Mouse (Mus musculus) thymus, adult 2 months (tissue): ENCODE measurements at regions not wholly inside any gene's neighbourhood (a gene's known extent, or its start where the extent isn't known, plus 50 kb on each side); places are given as distances from the start of the nearest gene placed in this dataset.

ENCODE experiments used
- DNase-seq: peaks from one replicate; pipeline ENCODE4 v3.0.0; 2021
- H3K27ac ChIP-seq: fragments of 200-500 bp; 2 replicates; pipeline ENCODE4 v1.5.1; 2012; ENCODE audit warnings: low read length, control low read depth; ENCODE audit not compliant: control insufficient read depth, insufficient read depth
- H3K27me3 ChIP-seq: fragments of 200-500 bp; 2 replicates; pipeline ENCODE4 v1.6.1; 2012; ENCODE audit warnings: mild to moderate bottlenecking, low read length, moderate library complexity, mixed read lengths; ENCODE audit not compliant: control insufficient read depth, insufficient read depth
- H3K36me3 ChIP-seq: fragments of 200-500 bp; 2 replicates; pipeline ENCODE4 v1.6.1; 2012; ENCODE audit warnings: mild to moderate bottlenecking, low read length, moderate library complexity; ENCODE audit not compliant: control insufficient read depth, insufficient read depth
- H3K4me1 ChIP-seq: fragments of 200-500 bp; replicated peaks from 2 replicates; pipeline ENCODE4 v1.6.1; 2012; ENCODE audit warnings: low read length; ENCODE audit not compliant: control insufficient read depth, insufficient read depth
- H3K4me3 ChIP-seq: fragments of 200-500 bp; 2 replicates; pipeline ENCODE4 v1.5.1; 2012; ENCODE audit warnings: mild to moderate bottlenecking, low read length, control low read depth, moderate library complexity; ENCODE audit not compliant: control insufficient read depth, insufficient read depth
- CTCF ChIP-seq: fragments of 200-500 bp; IDR thresholded peaks from 2 replicates; pipeline ENCODE4 v1.5.1; 2012; ENCODE audit warnings: mild to moderate bottlenecking, control low read depth, low read length, moderate library complexity, borderline replicate concordance; ENCODE audit not compliant: control insufficient read depth, poor library complexity, insufficient read depth; ENCODE audit errors: extremely low read depth
- POLR2A ChIP-seq: fragments of 200-500 bp; IDR thresholded peaks from 2 replicates; pipeline ENCODE4 v1.6.1; 2012; ENCODE audit warnings: mild to moderate bottlenecking, low read length, control low read depth, moderate library complexity; ENCODE audit not compliant: control insufficient read depth, poor library complexity, insufficient read depth; ENCODE audit errors: extremely low read depth
- WGBS: fragments of 180-500 bp; shearing (Covaris S2); methylation state at CpG from one replicate; pipeline ENCODE4 v1.1.7; 2018; 5-methylcytosine and 5-hydroxymethylcytosine counted together

DNA sequence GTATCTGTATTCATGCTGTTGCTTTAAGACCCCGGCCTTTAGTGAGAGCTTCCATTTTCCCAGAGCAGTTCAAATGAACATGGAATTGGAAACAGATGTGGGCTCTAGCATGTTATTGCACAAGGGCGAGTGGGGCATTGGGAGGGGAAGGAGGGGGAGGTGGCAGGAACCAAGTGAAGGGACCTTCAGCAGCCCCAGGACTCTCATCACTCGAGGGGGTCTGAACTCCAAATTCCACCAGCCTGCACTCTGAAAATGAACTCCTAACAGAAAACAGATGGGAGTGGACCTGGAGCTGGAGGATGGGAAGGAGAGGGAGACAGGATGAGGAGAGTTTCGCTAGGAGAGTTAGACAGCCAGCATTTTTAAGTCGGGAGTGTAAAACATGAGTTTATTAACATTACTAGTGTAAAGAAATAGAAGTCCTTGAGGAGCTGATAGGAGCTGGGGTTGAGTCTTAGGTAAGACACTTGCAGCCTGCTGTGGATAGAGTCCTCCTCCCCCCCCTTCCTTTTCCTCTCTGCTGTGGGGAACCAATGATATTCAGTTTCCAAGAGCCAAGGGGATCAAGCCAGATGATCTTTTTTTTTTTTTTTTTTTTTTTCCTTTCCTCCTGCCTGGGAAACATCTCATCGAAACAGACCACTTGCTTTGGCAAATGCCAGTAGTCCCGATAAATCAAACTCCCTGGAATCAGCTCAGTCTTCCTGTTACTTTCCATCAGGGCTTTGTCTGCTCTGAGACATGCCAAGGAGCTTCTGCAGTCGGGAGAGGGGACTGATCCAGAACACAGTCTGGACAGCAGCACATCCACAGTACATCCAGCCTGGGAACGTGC lies 351.0 kb downstream of the Ets1 start:
- Histone ChIP-seq H3K27me3 (no peaks in the 10 kb centered on the region), H3K36me3 (no peaks in the 10 kb centered on the region), H3K27ac (no peak overlapping the region), H3K4me3 (no peak overlapping the region), H3K4me1 (peaks cover 7% of the 10 kb centered on the region)
- no peak for DNase-seq
- TF ChIP-seq POLR2A: no peak
- TF ChIP-seq CTCF: no peak
- WGBS: 82% methylated on average over 9 of the region's 9 CpGs

DNA sequence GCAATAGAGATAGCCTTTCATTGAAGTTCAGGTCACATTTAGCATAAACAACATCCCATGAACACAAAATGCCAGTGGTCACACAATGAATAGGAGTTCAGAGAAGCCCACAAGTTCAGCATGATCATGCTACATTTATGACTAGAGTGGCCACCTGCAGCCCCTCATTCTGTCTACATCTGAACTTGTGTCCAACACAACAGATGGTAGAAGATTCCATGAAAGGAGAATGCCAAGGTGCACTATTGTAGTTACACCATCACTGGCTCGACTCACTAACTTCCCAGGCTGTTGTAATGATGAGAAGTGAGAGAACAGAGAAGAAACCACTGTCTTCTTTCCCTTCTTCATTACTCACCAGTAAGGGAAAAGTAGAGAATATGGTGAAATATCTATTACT lies 353.0 kb downstream of the Ets1 start:
- TF ChIP-seq CTCF: no peak
- TF ChIP-seq POLR2A: no peak
- no peak overlapping the region for H3K27ac ChIP-seq
- WGBS: 89% methylated on average over 1 of the region's 1 CpGs

DNA sequence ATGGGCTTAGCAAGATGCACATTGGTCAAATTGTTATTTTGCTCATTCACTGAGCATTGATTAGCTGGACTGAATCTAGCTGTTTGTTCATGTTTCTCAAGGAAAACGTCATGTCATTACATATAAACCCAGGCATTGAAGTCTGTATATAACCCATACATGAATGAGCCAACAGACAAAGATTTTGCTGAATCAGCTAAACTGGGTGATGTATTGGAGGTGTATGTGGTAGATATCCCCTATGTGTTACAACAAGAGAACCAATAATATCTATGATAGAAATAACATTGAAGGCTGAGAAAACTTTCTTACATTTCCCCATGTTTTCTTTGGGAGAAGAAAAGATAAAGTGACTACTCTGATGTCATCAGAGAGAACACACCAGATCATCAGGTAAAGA lies 362.3 kb downstream of the Ets1 start:
- Histone ChIP-seq H3K27me3 (no peaks in the 10 kb centered on the region), H3K27ac (no peak overlapping the region), H3K36me3 (no peaks in the 10 kb centered on the region), H3K4me1 (no peaks in the 10 kb centered on the region), H3K4me3 (no peak overlapping the region)
- 100% methylated on average over 1 of the region's 1 CpGs for WGBS
- TF ChIP-seq CTCF (no peak), POLR2A (no peak)
- no peak for DNase-seq

More for the DNA sequence above, 353.0 kb downstream of the Ets1 start:
- H3K27me3 ChIP-seq: no peaks in the 10 kb centered on the region
- no peak overlapping the region for H3K4me3 ChIP-seq
- no peak for DNase-seq
- peaks cover 5% of the 10 kb centered on the region for H3K4me1 ChIP-seq
- H3K36me3 ChIP-seq: no peaks in the 10 kb centered on the region

DNA sequence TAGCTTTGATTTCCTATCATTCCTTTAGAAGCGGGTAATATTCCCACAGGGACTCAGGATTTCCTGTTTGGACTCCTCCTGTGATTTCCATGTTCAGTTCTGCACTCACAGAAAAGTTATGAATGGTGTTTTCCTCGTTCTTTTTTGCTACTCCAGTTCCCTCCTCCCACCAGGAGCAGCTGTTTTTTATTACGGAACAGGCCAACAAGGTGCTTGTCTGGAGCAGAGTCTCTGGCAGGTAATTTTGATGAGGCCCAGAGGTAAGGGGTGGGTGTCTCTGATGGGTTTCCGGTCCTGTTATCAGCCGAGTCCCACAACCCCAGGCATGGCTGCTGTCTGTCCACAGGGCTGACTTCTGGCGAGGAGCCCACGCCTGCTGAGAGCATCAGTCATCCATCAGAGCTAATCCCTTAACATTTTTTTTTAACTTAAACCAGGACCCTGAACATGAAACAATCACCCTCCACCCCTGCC lies 364.7 kb downstream of the Ets1 start:
- Histone ChIP-seq H3K27ac (no peak overlapping the region), H3K4me3 (no peak overlapping the region), H3K4me1 (no peaks in the 10 kb centered on the region), H3K36me3 (no peaks in the 10 kb centered on the region), H3K27me3 (no peaks in the 10 kb centered on the region)
- WGBS: 80% methylated on average over 7 of the region's 7 CpGs
- no peak for DNase-seq
- TF ChIP-seq POLR2A (no peak), CTCF (no peak)

DNA sequence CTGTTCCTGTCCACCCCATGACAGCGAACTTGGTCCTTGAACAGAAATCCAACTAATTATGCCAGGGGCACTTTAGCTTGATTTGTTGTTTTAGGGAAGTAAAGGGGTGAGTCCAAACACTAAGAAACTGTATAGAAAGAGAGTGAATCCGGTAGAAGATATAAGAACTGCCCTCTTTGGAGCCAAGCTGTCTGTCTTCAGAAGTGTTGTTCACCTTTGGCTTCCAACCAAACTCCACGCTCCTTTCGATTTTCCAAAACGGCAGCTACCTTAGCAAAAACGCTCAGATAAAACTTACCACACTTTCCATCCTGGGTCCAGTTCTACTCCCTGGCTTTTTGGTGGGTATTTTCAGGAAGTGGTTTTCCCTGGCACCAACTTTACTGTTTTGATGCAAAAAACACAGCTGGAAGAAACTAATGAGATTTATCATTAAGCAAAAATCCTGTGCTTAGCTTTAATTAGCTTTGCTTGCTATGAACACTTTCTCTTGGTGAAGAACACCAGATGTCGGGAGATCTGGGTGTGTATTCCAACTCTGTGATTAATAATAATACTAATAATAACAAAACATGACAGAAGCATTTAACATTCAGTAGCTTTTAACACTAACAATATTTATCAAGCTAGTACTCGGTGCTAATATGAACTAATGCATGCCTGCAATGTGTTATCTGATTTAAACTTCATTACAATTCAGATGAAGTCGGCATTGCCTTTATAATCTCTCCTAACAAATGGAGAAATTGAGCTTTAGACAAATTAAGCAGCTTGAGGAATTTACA lies 365.3 kb downstream of the Ets1 start:
- DNase-seq: no peak
- Histone ChIP-seq H3K4me1 (no peaks in the 10 kb centered on the region), H3K36me3 (no peaks in the 10 kb centered on the region), H3K27me3 (no peaks in the 10 kb centered on the region), H3K4me3 (no peak overlapping the region), H3K27ac (no peak overlapping the region)
- TF ChIP-seq POLR2A (no peak), CTCF (no peak)
- 75% methylated on average over 9 of the region's 9 CpGs for WGBS

DNA sequence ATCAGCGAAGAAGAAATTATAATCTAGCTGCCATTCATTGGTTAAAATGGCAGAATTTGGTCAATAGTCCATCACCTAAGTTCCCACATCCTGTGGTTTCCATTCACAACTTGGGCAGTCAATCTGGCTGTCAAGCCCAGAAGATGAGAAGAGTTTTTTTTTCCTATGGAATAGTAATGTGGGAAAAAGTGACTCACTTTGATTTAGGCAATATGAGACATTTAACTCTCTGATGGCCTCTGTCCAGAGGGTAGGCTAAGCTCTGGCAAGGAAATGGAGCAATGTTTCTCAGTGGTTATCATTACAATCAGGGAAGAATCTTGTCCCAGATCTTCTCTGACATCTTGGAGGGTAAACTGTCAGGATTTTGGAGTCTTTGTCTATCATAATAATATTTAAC lies 367.9 kb downstream of the Ets1 start:
- Histone ChIP-seq H3K27me3 (no peaks in the 10 kb centered on the region), H3K36me3 (no peaks in the 10 kb centered on the region), H3K4me1 (peaks cover 2% of the 10 kb centered on the region; the same call in 1 of the 2 replicates), H3K4me3 (no peak overlapping the region), H3K27ac (no peak overlapping the region)
- whole genome bisulfite sequencing: 95% methylated on average over 1 of the region's 1 CpGs
- TF ChIP-seq POLR2A (no peak), CTCF (no peak)
- no peak for DNase-seq

DNA sequence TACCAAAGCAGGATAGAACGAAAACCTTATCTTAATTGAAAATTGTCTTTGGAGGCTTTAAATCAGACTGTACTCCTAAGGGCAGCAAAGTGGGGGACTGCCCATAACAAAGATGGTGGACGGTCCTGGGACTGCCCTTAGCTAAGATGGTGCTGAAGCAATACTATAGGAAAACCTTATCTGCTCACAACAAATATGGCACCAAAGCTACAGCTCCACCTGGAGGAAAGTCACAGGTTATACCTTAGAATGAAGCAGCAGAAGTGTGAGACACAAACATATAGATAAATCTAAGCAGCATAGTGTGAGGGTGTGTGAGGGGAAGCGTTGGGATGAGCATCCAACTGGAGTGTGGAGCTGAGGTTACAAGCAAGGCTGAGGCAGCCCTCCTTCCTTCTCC lies 368.5 kb downstream of the Ets1 start:
- no peak overlapping the region for H3K4me3 ChIP-seq
- peaks cover 2% of the 10 kb centered on the region; the same call in 1 of the 2 replicates for H3K4me1 ChIP-seq
- no peak overlapping the region for H3K27ac ChIP-seq
- H3K27me3 ChIP-seq: no peaks in the 10 kb centered on the region
- peak; percentile 23 for DNase-seq
- WGBS: 96% methylated on average over 3 of the region's 3 CpGs
- no peak for TF ChIP-seq POLR2A
- TF ChIP-seq CTCF: no peak
- no peaks in the 10 kb centered on the region for H3K36me3 ChIP-seq
